Mouse (Mus musculus) small intestine, adult 2 months (tissue): ENCODE results near the gene Hsf2bp.

Source experiments
- CTCF ChIP-seq: fragments of 200-500 bp; IDR thresholded peaks from 2 replicates; pipeline ENCODE4 v1.5.1; 2012; ENCODE audit warnings: low read depth, mild to moderate bottlenecking, control low read depth, inconsistent platforms, low read length, moderate library complexity, mixed read lengths; ENCODE audit not compliant: insufficient replicate concordance, insufficient read length; ENCODE audit errors: extremely low read depth
- POLR2A ChIP-seq: fragments of 200-500 bp; IDR thresholded peaks from 2 replicates; pipeline ENCODE4 v1.6.1; 2012; ENCODE audit warnings: low read depth, mild to moderate bottlenecking, control low read depth, inconsistent platforms, low read length, moderate library complexity

GRCm38 (mm10) chr17:32012254-32012653 lies 23.9 kb downstream of the Hsf2bp start:
- TF ChIP-seq POLR2A (no peak), CTCF (no peak)
